Mouse (Mus musculus) embryonic facial prominence, embryonic 14.5 days (tissue): ENCODE data around the gene Usp51. TPM values are rescaled to one million over a fixed set of nuclear protein-coding genes. Genes with fewer than 3 reads are reported as not detected.
"Not testable (repeated sequence)": the region's sequence is repeated elsewhere in the genome, so short reads cannot be mapped to it uniquely, and the experiment has no call there.

Source experiments
- ATAC-seq: fragments of 200-750 bp; cut with Nextera tagmentation; 2 replicates; pipeline ENCODE4 v1.8.0; 2017; ENCODE audit warnings: low read depth, moderate number of reproducible peaks, moderate TSS enrichment
- DNase-seq: peaks from one replicate; pipeline ENCODE4 v3.0.0-alpha.2; 2015; ENCODE audit warnings: low spot score
- H3K27ac ChIP-seq: fragments of 300-500 bp; sonication (generic); replicated peaks from 2 replicates; pipeline ENCODE4 v1.5.1; 2014; ENCODE audit warnings: low read depth, mild to moderate bottlenecking, low read length, moderate library complexity
- H3K27me3 ChIP-seq: fragments of 300-500 bp; sonication (generic); replicated peaks from 2 replicates; pipeline ENCODE4 v1.6.1; 2014; ENCODE audit warnings: low read length; ENCODE audit not compliant: control insufficient read depth, insufficient read depth
- H3K36me3 ChIP-seq: fragments of 300-500 bp; sonication (generic); 2 replicates; pipeline ENCODE4 v1.6.1; 2014; ENCODE audit warnings: low read length, mixed read lengths; ENCODE audit not compliant: control insufficient read depth, insufficient read depth
- H3K4me1 ChIP-seq: fragments of 300-500 bp; sonication (generic); 2 replicates; pipeline ENCODE4 v1.6.1; 2014; ENCODE audit warnings: antibody characterized with exemption, low read length; ENCODE audit not compliant: control insufficient read depth, insufficient read depth
- H3K4me2 ChIP-seq: fragments of 300-500 bp; sonication (generic); 2 replicates; pipeline ENCODE4 v1.6.1; 2014; ENCODE audit warnings: low read depth, mild to moderate bottlenecking, low read length, moderate library complexity, mixed read lengths
- H3K4me3 ChIP-seq: fragments of 300-500 bp; sonication (generic); 2 replicates; pipeline ENCODE4 v1.5.1; 2014; ENCODE audit warnings: low read depth, mild to moderate bottlenecking, low read length
- H3K9ac ChIP-seq: fragments of 300-500 bp; sonication (generic); 2 replicates; pipeline ENCODE4 v1.6.1; 2014; ENCODE audit warnings: low read depth, mild to moderate bottlenecking, low read length, moderate library complexity, mixed read lengths
- H3K9me3 ChIP-seq: fragments of 300-500 bp; sonication (generic); 2 replicates; pipeline ENCODE4 v1.6.1; 2016; ENCODE audit warnings: low read length; ENCODE audit not compliant: control insufficient read depth
- WGBS: fragments of 180-500 bp; shearing (Covaris S2); extraction: QIAGEN DNeasy Blood & Tissue Kit; methylation state at CpG from one replicate; pipeline ENCODE4 v1.1.7; 2014; 5-methylcytosine and 5-hydroxymethylcytosine counted together
- polyA plus RNA-seq: library from polyadenylated mRNA; unstranded; fragments of >200 nt; fragmentation: Nextera tagmentation; extraction: Ambion mirVana; gene quantifications from 2 replicates; pipeline ENCODE4 v1.2.1, GENCODE M21; 2014

Usp51 gene
- polyA plus RNA-seq, 1 experiment from 2014 or later = 1.1 TPM

DNA sequence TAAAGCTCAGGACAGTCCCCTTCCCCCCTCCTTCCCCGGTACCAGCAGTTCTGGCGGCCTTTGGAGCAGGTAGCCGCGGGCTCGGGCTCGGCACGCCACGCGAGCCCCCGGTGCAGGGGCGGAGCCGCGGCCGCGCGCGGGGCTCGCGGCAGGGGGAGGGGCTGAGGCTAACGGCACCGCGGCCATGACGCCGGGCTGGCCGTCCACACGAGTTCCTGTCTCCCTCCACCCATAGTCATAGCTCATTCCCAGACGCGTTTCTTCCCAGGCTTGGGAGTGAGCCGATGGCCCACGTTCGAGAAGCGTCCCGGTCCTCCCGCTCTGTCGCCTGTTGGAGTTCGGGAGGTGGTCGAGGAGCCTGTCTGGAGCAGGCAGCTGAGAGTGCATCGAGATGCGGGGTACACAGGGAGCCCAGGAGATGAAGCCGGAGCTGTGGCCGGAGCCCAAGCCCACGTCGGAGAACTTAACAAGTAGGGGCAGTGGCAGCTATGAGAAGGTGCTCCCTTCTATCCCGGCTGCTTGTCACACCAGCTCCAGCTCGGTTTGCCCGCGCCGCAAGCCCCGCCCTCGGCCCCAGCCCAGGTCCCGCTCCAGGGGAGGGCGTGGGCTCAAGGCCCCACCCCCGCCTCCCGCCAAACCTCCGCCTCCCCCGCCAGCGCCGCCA lies 884 bp downstream of the Usp51 start:
- ATAC-seq = peak; percentile 92
- 21% methylated on average over 24 of the region's 58 CpGs for WGBS

DNA sequence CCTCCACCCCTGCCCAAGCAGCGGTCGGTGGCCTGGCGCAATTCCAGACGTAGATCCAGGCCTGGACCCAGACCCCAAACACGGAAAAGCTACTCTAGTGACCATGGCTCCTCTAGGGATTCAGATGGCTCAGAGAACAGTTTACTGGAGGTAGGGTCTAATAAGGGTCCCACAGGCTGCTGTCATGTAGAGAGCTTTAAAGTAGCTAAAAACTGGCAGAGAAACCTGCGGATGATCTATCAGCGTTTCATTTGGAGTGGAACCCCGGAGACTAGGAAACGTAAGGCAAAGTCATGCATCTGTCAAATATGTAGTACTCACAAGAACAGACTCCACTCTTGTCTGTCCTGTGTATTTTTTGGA lies 1.4 kb downstream of the Usp51 start:
- Histone ChIP-seq H3K4me2 (peak overlapping the region; percentile 59), H3K9me3 (no peaks in the 10 kb centered on the region), H3K9ac (peak overlapping the region; percentile 62), H3K4me1 (no peaks in the 10 kb centered on the region), H3K27me3 (no peaks in the 10 kb centered on the region), H3K27ac (no peak overlapping the region), H3K36me3 (no peaks in the 10 kb centered on the region), H3K4me3 (peak overlapping the region; percentile 54)
- peak; percentile 36 for ATAC-seq
- WGBS = 30% methylated on average over 6 of the region's 9 CpGs
- no peak for DNase-seq

More for the DNA sequence above, 884 bp downstream of the Usp51 start:
- H3K4me3 ChIP-seq = peak overlapping the region; percentile 54
- H3K36me3 ChIP-seq = no peaks in the 10 kb centered on the region
- peak overlapping the region; percentile 62 for H3K9ac ChIP-seq
- peak overlapping the region; percentile 68 for H3K27ac ChIP-seq
- H3K4me1 ChIP-seq = no peaks in the 10 kb centered on the region
- DNase-seq = peak; percentile 74
- H3K4me2 ChIP-seq = peak overlapping the region; percentile 59
- no peaks in the 10 kb centered on the region for H3K27me3 ChIP-seq
- no peaks in the 10 kb centered on the region for H3K9me3 ChIP-seq

DNA sequence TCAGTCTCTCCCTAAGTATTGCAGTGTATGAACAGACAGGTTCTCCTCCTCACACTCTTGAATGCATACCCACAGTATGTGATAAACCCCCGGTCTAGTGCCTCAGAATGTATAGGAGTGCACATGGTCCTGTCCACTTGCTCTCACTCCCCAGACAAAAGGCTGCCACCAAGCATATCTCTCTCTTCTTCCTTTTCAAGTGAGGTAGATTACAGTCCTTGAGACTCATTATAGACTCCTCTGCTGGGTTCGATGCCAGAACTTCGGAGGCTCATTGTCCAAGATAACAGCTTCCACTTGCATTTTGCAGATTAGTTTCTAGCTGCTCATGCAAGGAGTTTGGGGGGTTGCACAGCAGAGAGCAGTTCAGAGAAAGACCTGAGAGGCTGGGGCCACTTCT lies 19.0 kb downstream of the Usp51 start:
- not testable (repeated sequence) for DNase-seq, ATAC-seq, H3K36me3 ChIP-seq, H3K4me2 ChIP-seq, H3K9me3 ChIP-seq, H3K27me3 ChIP-seq, H3K4me3 ChIP-seq, H3K9ac ChIP-seq, H3K27ac ChIP-seq, H3K4me1 ChIP-seq
- WGBS = no CpG with 5 or more reads among the region's 3 CpGs

DNA sequence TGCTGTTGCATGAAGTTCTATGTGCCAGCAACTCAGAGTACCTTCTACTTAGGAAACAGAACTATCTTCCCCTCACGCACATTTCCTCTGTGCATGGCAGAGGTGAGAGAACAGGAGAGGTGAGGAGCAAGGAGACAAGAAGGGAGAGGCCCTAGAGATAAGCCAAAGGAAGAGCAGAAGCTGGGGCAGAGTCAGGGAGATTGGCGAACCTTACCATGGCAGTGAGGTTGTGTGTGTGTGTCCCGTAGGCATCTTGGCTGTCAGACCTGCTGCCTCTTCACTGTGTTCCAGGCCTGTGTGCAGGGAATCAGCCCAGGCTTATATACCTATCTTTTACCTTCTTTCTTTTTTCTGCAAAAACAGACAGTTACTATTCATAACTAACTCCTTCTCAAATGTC lies 19.4 kb downstream of the Usp51 start:
- H3K9ac ChIP-seq, H3K4me1 ChIP-seq, H3K36me3 ChIP-seq, H3K27me3 ChIP-seq, ATAC-seq, H3K9me3 ChIP-seq, DNase-seq, H3K4me3 ChIP-seq, H3K27ac ChIP-seq, H3K4me2 ChIP-seq: not testable (repeated sequence)
- WGBS = no CpG with 5 or more reads among the region's 3 CpGs

DNA sequence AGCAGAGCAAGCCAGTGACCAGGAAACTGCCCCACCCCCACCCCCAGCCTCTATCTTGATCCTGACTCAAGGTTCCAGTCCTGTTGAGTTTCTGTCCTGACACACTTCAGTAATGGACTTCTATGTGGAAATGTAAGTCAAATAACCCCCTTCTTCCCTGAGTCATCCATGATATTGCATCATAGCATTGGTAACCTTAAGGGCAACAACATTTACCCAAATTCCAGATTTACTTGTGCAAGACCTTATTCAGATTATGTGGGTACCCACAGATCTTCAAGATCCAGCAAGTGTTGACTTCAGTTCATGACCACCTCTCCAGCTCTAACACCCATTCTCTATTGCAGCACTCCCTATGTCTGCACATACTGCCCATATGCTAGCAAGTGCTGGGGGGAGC lies 25.3 kb downstream of the Usp51 start:
- H3K36me3 ChIP-seq, H3K9me3 ChIP-seq, DNase-seq, ATAC-seq, H3K27ac ChIP-seq, H3K4me2 ChIP-seq, H3K9ac ChIP-seq, H3K4me3 ChIP-seq, H3K4me1 ChIP-seq, H3K27me3 ChIP-seq: not testable (repeated sequence)

- Histone ChIP-seq H3K4me1 (no peaks in the 10 kb centered on the region), H3K27me3 (no peaks in the 10 kb centered on the region; the same call in 1 of the 2 replicates), H3K4me3 (peak within 1 kb of the TSS; percentile 54), H3K9ac (peak within 1 kb of the TSS; percentile 73), H3K27ac (peak within 1 kb of the TSS; percentile 87), H3K4me2 (peak within 1 kb of the TSS; percentile 59), H3K9me3 (no peaks in the 10 kb centered on the region), H3K36me3 (no peaks in the 10 kb centered on the region)
- WGBS = 18% methylated on average over 34 of the region's 49 CpGs
- DNase-seq (peak; percentile 93), ATAC-seq (peak; percentile 94)
Measured at GRCm38 (mm10) chrX:153037087-153037971, 31.1 kb downstream of the Usp51 start, which contains the start of gene Mageh1. Gene Mageh1 (minus strand): TSS chrX:153037575.

DNA sequence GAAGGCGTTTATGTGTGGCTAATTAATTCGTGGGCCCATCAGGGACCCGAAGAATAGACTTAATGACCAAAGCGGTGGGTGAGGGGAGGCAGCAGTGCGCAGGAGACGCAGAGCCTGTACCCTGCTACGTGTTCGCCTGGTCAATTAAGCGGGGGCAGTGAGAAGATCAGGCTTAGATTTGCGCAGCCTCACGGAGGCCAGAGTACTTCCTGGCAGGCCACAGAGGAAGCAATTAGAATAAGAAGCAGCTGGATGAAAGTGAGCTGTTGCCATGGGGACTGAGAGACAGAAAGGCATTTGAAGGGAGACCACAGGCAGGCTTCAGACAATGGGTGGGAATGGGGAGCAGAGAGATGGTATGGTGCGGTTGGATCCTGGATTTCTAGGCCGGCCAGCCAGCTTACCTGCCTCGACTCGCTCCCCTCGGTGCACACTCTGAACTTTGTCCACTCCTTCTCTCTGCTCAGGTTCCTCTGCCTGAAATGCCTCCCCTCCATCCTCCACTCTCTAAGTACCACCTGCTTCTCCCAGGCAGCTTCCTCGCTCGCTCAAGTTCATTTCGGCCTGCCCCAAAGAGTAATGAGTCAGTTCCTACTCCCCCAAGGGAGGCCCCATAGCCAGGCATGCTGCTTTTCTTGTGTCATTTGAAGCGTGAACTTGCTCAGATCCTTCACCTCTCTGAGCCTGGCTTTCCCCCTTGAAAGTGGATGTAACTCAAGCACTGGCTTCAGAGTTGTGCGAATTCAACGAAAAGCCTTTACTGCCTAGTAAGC lies 31.9 kb downstream of the Usp51 start:
- Histone ChIP-seq H3K4me2 (peak overlapping the region; percentile 59), H3K27ac (peak overlapping the region; percentile 87; the same call in 1 of the 2 replicates), H3K4me3 (peak overlapping the region; percentile 54)
- not testable (repeated sequence) for H3K9ac ChIP-seq, H3K27me3 ChIP-seq, H3K4me1 ChIP-seq, H3K36me3 ChIP-seq, H3K9me3 ChIP-seq, DNase-seq
- ATAC-seq = peak; percentile 87
- 19% methylated on average over 6 of the region's 22 CpGs for WGBS
